Mouse (Mus musculus) limb, embryonic 14.5 days (tissue): ENCODE results near the gene Atxn7l1. TPM values are rescaled to one million over a fixed set of nuclear protein-coding genes. Genes with fewer than 3 reads are reported as not detected.
A peak's percentile ranks its signal among the peaks of the same experiment; 100 is the strongest.

Source experiments
- ATAC-seq: fragments of 200-750 bp; cut with Nextera tagmentation; 2 replicates; pipeline ENCODE4 v1.8.0; 2017; ENCODE audit warnings: low read depth, moderate number of reproducible peaks, moderate TSS enrichment; ENCODE audit not compliant: low FRiP score
- DNase-seq: peaks from one replicate; pipeline ENCODE4 v3.0.0-alpha.2; 2015; ENCODE audit warnings: low spot score
- H3K27ac ChIP-seq: fragments of 300-500 bp; sonication (generic); replicated peaks from 2 replicates; pipeline ENCODE4 v1.5.1; 2014; ENCODE audit warnings: low read depth, mild to moderate bottlenecking, low read length, moderate library complexity, mixed read lengths
- H3K27me3 ChIP-seq: fragments of 300-500 bp; sonication (generic); 2 replicates; pipeline ENCODE4 v1.6.1; 2014; ENCODE audit warnings: low read length, mixed read lengths; ENCODE audit not compliant: control insufficient read depth, insufficient read depth
- H3K36me3 ChIP-seq: fragments of 300-500 bp; sonication (generic); 2 replicates; pipeline ENCODE4 v1.6.1; 2014; ENCODE audit warnings: mild to moderate bottlenecking, low read length, moderate library complexity, mixed read lengths; ENCODE audit not compliant: control insufficient read depth, insufficient read depth
- H3K4me1 ChIP-seq: fragments of 300-500 bp; sonication (generic); 2 replicates; pipeline ENCODE4 v1.6.1; 2014; ENCODE audit warnings: antibody characterized with exemption, low read length, mixed read lengths; ENCODE audit not compliant: control insufficient read depth, insufficient read depth
- H3K4me2 ChIP-seq: fragments of 300-500 bp; sonication (generic); replicated peaks from 2 replicates; pipeline ENCODE4 v1.6.1; 2014; ENCODE audit warnings: low read depth, mild to moderate bottlenecking, low read length, moderate library complexity; ENCODE audit not compliant: severe bottlenecking
- H3K4me3 ChIP-seq: fragments of 300-500 bp; sonication (generic); replicated peaks from 2 replicates; pipeline ENCODE4 v1.5.1; 2014; ENCODE audit warnings: low read length
- H3K9ac ChIP-seq: fragments of 300-500 bp; sonication (generic); 2 replicates; pipeline ENCODE4 v1.6.1; 2014; ENCODE audit warnings: mild to moderate bottlenecking, low read depth, low read length, moderate library complexity; ENCODE audit not compliant: severe bottlenecking
- H3K9me3 ChIP-seq: fragments of 300-500 bp; sonication (generic); 2 replicates; pipeline ENCODE4 v1.6.1; 2016; ENCODE audit warnings: low read length; ENCODE audit not compliant: control insufficient read depth
- POLR2A ChIP-seq: fragments of 200-500 bp; IDR thresholded peaks from 2 replicates; pipeline ENCODE4 v1.8.0; 2012; ENCODE audit warnings: inconsistent platforms, mild to moderate bottlenecking, moderate library complexity, borderline replicate concordance; ENCODE audit not compliant: insufficient read depth, insufficient read length; ENCODE audit errors: extremely low read depth
- WGBS: fragments of 180-500 bp; shearing (Covaris S2); extraction: QIAGEN DNeasy Blood & Tissue Kit; methylation state at CpG from one replicate; pipeline ENCODE4 v1.1.7; 2014; 5-methylcytosine and 5-hydroxymethylcytosine counted together
- polyA plus RNA-seq, 2 experiments: library from polyadenylated mRNA; depleted of rRNA in 1 of 2; stranded (reverse) in 1 of 2; unstranded in 1 of 2; fragments of >200 nt; fragmentation: Nextera tagmentation in 1 of 2; extraction: Ambion mirVana in 1 of 2; gene quantifications; 2 replicates each; pipeline versions ENCODE4 v1.2.1 to v1.2.3; 2012 to 2014

The Atxn7l1 gene
- polyA plus RNA-seq, 2 experiments, result 15.3 to 23.1 TPM

DNA sequence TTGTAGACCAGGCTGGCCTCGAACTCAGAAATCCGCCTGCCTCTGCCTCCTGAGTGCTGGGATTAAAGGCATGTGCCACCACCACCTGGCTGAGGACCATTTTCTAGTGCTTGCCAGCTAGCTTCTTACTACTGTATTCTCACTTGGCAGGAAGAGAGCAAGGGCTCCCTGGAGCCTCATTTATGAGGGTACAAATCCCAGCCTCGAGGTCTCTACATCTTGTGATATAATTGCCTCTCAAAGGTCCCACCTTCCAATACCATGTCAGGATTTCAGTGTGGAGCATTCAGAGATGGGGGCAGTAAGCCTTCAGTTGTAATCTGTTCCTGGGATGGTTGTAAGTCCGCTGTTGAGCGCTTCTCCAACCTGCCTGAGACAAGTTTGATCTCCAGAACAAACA is 72.6 kb downstream of the Atxn7l1 start:
- H3K9ac ChIP-seq, result no peak overlapping the region
- 63% methylated on average over 4 of the region's 5 CpGs for WGBS
- peaks cover 3% of the 10 kb centered on the region for H3K4me1 ChIP-seq
- no peak overlapping the region for H3K4me3 ChIP-seq
- no peaks in the 10 kb centered on the region for H3K27me3 ChIP-seq
- no peak for ATAC-seq
- DNase-seq, result no peak
- TF ChIP-seq POLR2A, result no peak
- no peaks in the 10 kb centered on the region for H3K9me3 ChIP-seq
- H3K36me3 ChIP-seq, result 0 out of 2 replicates have a peak, but pooled peaks cover 5% of the 10 kb centered on the region
- no peak overlapping the region for H3K4me2 ChIP-seq
- H3K27ac ChIP-seq, result no peak overlapping the region

DNA sequence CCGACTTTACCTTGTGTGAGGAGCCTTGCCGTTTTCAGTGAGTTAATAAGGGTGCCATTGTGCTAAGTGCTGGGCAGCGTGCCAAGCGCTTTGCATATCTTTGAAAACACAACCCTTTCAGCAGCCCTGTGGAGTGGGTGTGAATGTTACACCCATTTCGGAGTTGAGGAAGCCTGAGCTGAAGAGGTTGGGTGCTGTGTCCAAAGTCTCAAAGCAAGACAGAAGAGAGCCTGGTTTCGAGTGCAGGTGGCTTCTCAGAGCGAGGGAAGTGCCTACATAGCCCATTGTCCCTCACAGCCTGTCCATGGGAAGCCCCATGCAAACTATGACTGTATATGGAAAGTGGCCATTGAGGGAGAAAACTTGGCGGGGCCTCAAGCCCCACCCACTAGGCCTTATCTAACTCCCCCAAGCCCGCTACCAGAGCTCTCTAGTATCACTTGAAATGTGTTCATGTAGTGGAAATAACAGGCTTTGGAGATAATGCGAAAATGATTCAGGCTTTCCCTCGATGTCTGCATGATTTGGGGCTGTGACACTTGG is 73.1 kb downstream of the Atxn7l1 start:
- peak; percentile 30 for DNase-seq
- H3K4me2 ChIP-seq, result no peak overlapping the region

DNA sequence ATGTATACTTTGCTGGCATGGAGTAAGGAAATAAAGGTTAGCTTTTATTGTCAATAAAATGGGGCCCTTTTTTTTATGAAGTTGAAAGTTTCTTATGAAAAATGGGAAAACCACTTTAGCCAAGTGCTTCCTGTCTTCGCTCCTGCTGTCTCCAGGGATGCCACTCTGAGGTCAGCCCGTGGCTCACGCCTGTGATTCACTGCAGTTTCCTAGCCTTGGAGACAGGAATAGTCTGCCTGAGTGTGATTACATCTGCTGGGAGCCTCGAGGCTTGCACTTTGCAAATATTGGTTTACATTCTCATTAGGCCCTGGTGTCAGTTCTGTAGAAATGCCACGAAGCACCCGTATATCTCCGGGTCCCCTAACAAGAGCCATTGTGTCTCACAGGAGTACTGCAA is 74.7 kb downstream of the Atxn7l1 start:
- Histone ChIP-seq H3K9me3 (no peaks in the 10 kb centered on the region), H3K9ac (no peak overlapping the region), H3K4me2 (no peak overlapping the region), H3K36me3 (0 out of 2 replicates have a peak, but pooled peaks cover 5% of the 10 kb centered on the region), H3K27ac (no peak overlapping the region), H3K27me3 (no peaks in the 10 kb centered on the region), H3K4me3 (no peak overlapping the region), H3K4me1 (peaks cover 5% of the 10 kb centered on the region)
- no peak for ATAC-seq
- no peak for DNase-seq
- TF ChIP-seq POLR2A, result no peak
- 50% methylated on average over 7 of the region's 7 CpGs for WGBS

More for the DNA sequence above, 73.1 kb downstream of the Atxn7l1 start:
- Histone ChIP-seq H3K27me3 (no peaks in the 10 kb centered on the region), H3K9ac (no peak overlapping the region), H3K36me3 (0 out of 2 replicates have a peak, but pooled peaks cover 5% of the 10 kb centered on the region), H3K4me1 (peaks cover 5% of the 10 kb centered on the region), H3K9me3 (no peaks in the 10 kb centered on the region), H3K27ac (no peak overlapping the region), H3K4me3 (no peak overlapping the region)
- no peak for ATAC-seq
- TF ChIP-seq POLR2A, result no peak
- WGBS, result 78% methylated on average over 11 of the region's 11 CpGs

DNA sequence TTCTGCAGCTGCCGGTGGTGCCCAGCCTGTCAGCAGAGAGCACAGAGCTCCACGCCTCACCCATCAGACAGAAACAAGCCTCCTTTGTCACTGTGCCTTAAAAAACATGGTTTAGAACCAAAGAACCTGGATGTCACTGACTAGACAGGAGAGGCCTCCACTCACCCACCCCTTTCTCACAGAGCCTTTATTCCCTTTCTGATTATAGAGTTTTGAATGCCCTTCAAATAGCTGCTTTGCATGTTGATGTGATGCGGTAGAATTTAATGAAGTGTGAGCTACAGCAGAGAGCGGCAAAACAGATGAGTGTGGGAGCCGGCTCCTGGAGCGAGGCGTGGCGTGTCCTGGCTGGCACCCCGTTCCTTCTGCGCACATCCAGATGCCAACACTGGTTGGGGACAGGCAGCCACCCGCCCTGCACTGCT is 77.6 kb downstream of the Atxn7l1 start:
- TF ChIP-seq POLR2A, result no peak
- ATAC-seq (no peak), DNase-seq (no peak)
- Histone ChIP-seq H3K4me2 (no peak overlapping the region), H3K4me3 (no peak overlapping the region), H3K36me3 (no peaks in the 10 kb centered on the region), H3K27ac (no peak overlapping the region), H3K9ac (no peak overlapping the region), H3K27me3 (no peaks in the 10 kb centered on the region), H3K4me1 (peaks cover 5% of the 10 kb centered on the region), H3K9me3 (no peaks in the 10 kb centered on the region)
- WGBS, result 35% methylated on average over 11 of the region's 11 CpGs

DNA sequence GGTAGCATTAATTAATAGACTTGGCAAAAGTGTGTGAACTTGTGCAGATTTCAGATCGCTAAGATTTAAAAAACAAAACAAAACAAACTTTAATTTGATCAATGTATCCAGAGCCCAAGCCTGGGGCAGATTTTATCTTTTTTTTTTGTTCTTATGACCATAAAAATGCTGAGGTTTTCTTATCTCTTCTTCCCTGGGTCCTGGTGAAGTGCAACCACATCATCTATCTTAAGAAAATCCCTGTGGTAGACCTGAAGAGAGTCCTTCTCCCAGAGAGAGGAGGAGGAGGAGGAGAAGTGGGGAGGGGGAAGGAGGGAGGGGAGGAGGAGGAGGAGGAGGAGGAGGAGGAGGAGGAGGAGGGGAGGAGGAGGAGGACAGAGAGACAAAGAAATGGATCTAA is 78.5 kb downstream of the Atxn7l1 start:
- Histone ChIP-seq H3K4me3 (no peak overlapping the region), H3K4me2 (no peak overlapping the region), H3K27me3 (no peaks in the 10 kb centered on the region), H3K36me3 (no peaks in the 10 kb centered on the region), H3K9ac (no peak overlapping the region), H3K27ac (no peak overlapping the region), H3K9me3 (no peaks in the 10 kb centered on the region), H3K4me1 (peaks cover 2% of the 10 kb centered on the region)
- no peak for TF ChIP-seq POLR2A
- 86% methylated on average over 1 of the region's 1 CpGs for whole genome bisulfite sequencing
- DNase-seq (no peak), ATAC-seq (no peak)

DNA sequence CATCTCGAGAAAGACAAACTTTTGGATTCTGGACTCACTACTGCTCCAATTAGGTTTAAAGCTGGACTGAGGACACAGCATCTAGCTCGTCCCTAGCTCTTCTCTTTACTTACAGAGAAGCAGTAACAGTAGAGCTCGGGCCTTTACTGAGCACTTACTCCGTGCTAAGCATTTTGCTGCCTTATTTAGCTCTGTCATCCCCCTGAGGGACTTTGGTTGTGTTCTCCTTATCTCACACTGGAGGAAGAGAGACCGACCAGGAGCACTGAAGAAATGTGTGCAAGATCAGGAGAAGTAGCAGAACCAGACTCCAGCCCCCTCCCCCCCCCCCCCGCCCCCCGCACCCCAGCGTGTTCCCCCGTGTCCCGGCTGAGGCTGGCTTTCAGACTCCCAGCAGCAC is 79.1 kb downstream of the Atxn7l1 start:
- TF ChIP-seq POLR2A, result no peak
- H3K9me3 ChIP-seq, result no peaks in the 10 kb centered on the region
- H3K4me1 ChIP-seq, result peaks cover 2% of the 10 kb centered on the region
- no peak overlapping the region for H3K9ac ChIP-seq
- no peaks in the 10 kb centered on the region for H3K27me3 ChIP-seq
- no peak overlapping the region for H3K4me2 ChIP-seq
- DNase-seq (no peak), ATAC-seq (no peak)
- 61% methylated on average over 7 of the region's 10 CpGs for WGBS
- no peak overlapping the region for H3K4me3 ChIP-seq
- H3K36me3 ChIP-seq, result no peaks in the 10 kb centered on the region
- H3K27ac ChIP-seq, result no peak overlapping the region
